Mouse (Mus musculus) heart, postnatal 25 days (tissue): ENCODE data around the gene Mlh1. TPM values are rescaled to one million over a fixed set of nuclear protein-coding genes. Genes with fewer than 3 reads are reported as not detected.

Experiments
- DNase-seq: peaks from one replicate; pipeline ENCODE4 v3.0.0; 2022; ENCODE audit warnings: low spot score
- intact Hi-C: fragments of 180-260 bp; cut with DNase I; formaldehyde crosslinking; loops from one replicate; pipeline ENCODE4 v1.15.1; 2025
- total RNA-seq, 2 experiments: library from RNA; stranded (reverse); gene quantifications; 2 replicates each; pipeline ENCODE4 v1.2.3; 2021

Mlh1 gene
- total RNA-seq, 2 experiments from 2014 or later = 7.1 TPM

DNA sequence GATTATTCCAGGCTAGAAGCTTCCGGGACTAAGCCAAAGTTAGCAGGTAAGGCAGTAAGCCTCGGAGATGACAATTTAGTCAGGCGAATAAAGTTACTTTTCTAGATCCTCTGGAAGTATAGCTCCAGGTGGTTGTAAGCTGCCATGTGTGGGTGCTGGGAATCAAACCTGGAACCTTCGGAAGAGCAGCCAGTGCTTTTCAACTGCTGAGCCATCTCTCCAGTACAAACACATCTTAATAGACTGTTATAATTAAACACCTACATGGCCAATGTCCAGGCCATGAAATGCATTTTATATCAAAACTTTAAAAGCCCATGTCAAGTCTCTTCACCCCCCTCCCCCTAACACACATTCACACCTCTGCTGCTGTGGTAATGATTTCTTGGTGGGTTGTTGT lies 16.4 kb upstream of the Mlh1 start:
- intact Hi-C loops = no loop called here
- no peak for DNase-seq

- intact Hi-C loops = no loop called here
- no peak for DNase-seq
Observed at GRCm38 (mm10) chr9:111286468-111286867, 14.9 kb upstream of the Mlh1 start.

DNA sequence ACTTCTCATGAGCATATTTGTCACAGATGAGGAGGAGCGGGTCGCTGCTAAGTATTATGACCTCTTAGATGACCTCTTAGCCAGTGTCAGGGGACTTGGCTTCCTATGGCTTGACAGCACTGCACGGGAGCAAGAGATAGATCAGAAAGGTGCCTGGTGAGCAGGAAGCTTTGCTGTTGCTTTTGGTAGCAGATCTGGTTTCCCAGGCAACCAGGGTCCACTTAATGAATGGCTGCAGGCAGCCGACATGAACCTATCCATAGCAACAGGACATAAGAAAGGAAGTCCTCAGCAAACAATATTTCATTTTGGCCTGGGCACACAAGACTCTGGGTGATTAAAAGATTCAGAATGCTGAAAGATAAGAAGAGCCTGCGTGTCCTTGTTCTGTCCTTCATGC lies 14.1 kb upstream of the Mlh1 start:
- intact Hi-C loops = no loop called here

DNA sequence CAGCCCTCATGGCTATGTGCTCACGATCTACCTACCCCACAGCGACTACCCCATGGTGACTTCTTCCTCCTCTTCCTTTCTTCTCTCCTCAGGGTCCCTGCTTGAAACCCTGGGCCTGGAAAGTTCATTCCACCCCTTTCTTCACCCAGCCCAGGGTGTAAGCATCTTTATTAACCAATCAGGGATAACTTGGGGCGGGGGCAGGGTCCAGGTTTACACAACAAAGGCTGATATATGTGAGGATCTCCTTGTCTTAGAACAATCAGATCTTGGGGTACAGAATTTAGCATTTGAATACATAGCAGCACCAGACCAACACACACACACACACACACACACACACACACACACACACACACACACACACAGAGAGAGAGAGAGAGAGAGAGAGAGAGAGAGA lies 13.5 kb upstream of the Mlh1 start:
- no peak for DNase-seq
- intact Hi-C loops = no loop called here

More for the DNA sequence above, 14.1 kb upstream of the Mlh1 start:
- no peak for DNase-seq

DNA sequence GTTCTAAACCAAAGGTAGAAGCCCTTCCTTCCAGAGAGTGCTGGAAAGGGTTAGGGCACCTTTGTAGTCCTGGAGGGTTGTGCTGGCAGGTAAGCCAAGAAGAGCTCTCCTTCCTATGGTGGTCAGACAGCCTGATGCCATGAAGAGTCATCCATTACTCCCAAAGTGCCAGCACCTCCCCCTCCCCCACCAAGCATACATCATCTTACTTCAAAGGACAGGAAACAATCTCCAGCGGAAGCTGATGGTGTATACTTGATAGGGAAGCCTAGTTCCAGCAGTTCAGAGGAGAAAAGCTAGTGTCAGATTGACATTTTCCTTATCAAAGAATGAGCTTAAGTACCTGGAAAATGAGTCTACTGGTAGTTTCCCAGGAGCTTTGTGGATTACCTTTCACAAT lies 3.6 kb upstream of the Mlh1 start:
- intact Hi-C loops = loop anchor here (10.0 kb wide), 1 partner anchor 280 kb away; the partner anchor contains the start of gene Rtp3
- no peak for DNase-seq

- intact Hi-C loops = loop anchor here (10.0 kb wide), 1 partner anchor 279 kb away; the partner anchor contains the start of gene Rtp3
- DNase-seq = no peak
Observed at GRCm38 (mm10) chr9:111273958-111274357, 2.4 kb upstream of the Mlh1 start.

DNA sequence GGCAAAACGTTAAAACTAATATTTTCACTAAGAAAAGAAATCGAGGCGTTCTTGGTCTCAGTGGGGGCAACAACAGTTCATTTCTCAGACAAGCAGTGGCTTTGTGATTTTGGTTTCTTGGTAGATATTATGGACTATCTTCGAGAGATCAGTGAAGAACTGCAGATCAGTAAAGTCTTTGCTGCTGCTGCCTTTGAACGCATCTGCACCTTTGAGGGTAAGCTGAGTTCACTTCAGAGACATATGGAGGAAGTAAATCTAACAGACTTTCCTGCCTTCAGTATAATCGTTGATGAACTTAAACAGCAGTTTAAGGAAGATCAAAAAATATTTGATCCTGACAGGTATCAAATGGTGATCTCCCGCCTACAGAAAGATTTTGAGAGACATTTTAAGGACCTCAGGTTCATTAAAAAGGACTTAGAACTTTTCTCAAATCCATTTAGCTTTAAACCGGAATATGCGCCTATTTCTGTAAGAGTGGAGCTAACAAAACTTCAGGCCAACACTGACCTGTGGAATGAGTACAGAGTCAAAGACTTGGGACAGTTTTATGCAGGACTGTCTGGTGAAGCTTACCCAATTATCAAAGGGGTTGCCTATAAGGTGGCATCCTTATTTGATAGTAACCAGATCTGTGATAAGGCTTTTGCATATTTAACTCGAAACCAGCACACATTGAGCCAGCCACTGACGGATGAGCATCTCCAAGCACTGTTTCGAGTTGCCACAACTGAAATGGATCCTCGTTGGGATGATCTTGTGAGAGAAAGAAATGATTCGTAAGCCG lies 1.6 kb upstream of the Mlh1 start:
- DNase-seq = no peak
- intact Hi-C loops = loop anchor here (10.0 kb wide), 1 partner anchor 278 kb away; the partner anchor contains the start of gene Rtp3

GRCm38 (mm10) chr9:111272356-111272755 lies 765 bp upstream of the Mlh1 start:
- intact Hi-C loops = loop anchor here (10.0 kb wide), 1 partner anchor 278 kb away; the partner anchor contains the start of gene Rtp3
- DNase-seq = no peak

GRCm38 (mm10) chr9:111271056-111271433 lies 546 bp downstream of the Mlh1 start:
- intact Hi-C loops = loop anchor here (10.0 kb wide), 1 partner anchor 276 kb away; the partner anchor contains the start of gene Rtp3
- no peak for DNase-seq

- DNase-seq = no peak
Observed at GRCm38 (mm10) chr9:111270606-111271005, 985 bp downstream of the Mlh1 start.

GRCm38 (mm10) chr9:111267998-111268397 lies 3.6 kb downstream of the Mlh1 start:
- intact Hi-C loops = no loop called here
- no peak for DNase-seq

More at GRCm38 (mm10) chr9:111270606-111271005, 985 bp downstream of the Mlh1 start:
- intact Hi-C loops = loop anchor here (10.0 kb wide), 1 partner anchor 276 kb away; the partner anchor contains the start of gene Rtp3

DNA sequence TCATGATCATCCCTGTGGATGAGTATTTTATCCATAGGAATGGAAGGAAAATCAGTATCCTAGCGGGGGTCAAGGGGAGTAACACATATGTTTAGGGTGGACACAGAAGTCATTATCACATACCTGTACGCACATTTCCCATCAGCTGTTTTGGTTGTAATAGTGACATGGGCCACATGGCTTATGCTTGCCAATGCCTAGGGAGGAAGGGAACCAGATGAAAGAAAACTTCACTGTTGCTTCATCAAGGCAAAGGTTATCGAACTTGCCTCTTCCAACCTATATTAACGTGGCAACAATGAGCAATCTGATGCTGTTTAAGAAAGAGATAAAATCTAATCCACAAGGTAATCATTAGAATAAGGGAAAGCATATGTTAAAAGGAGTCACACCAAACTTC lies 10.2 kb downstream of the Mlh1 start:
- intact Hi-C loops = no loop called here
- DNase-seq = no peak

DNA sequence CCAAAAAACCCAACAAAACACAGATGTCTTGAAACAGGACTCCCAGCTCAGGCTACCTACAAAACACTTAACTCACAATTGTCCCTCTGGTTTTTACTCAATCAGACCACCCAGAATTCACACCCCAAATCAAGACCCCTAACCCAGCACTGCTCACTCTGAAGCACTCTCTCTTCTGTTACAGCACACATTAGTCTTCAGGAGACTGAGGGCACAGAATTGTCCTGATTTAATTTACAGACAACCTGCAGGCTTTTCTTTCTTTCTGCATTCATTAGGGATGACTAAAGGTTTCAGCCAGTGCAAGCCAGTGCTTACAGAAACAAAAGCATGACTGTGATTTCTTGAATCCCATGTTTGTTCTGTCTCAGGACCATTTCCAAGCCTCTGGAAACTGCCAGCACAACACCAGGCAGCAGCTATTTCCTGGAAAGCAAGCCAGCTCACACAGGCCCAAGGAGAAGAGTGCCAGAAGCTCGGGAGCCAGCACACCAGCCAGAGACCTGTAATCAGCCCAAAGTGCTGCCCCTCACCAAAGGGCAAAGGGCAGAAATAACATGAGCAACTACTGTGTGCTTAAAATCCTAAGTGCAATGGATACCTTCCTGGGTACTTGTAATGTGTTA lies 11.1 kb downstream of the Mlh1 start:
- DNase-seq = peak; percentile 19

DNA sequence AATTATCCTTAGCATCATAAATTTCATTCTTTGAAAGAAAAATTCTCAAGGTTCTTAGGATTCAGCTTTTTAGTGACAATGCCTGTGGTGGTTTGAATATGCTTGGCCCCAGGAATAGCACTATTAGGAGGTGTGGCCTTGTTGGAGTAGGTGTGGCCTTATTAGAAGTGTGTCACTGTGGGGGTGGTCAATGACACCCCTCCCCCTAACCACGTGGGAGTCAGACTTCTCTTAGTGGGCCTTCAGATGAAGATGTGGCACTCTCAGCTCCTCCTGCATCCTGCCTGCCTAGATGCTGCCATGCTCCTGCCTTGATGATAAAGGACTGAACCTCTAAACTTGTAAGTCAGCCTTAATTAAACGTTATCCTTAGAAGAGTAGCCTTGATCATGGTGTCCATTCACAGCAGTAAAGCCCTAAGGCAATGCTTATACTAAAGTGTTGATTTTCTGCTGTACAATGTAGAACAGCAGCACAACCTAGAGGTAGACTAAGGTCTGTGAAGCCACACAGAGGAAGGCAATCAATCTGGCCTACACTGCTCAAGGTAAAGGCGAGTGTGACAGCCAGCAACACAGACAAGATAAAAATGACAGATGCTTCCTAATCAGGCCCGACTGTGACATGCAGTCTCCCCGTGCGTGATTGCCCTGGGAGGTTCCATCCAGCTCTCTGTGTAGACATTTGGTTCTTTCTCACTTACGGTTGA lies 19.3 kb downstream of the Mlh1 start:
- no peak for DNase-seq
- intact Hi-C loops = no loop called here

More for the DNA sequence above, 11.1 kb downstream of the Mlh1 start:
- intact Hi-C loops = no loop called here

- DNase-seq = no peak
- intact Hi-C loops = no loop called here
Observed at GRCm38 (mm10) chr9:111247682-111248246, 23.8 kb downstream of the Mlh1 start.

DNA sequence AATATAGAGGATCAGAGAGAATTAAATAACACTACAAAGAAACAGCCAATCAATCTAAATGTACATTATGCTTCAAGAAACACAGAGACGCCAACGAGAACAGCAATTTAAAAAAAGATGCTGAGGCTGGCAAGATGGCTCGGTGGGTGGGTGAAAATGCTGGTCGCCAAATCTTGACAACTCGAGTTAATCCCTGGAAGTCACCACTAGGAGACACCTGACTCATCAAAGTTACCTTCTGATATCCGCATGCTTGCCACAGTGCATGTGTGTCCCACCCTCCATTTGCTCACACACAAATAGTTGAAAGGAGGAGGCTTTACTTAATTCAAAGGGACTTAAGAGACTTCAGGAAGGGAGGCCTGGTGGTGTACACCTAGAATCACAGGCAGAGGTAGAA lies 26.0 kb downstream of the Mlh1 start:
- DNase-seq = no peak
- intact Hi-C loops = no loop called here

DNA sequence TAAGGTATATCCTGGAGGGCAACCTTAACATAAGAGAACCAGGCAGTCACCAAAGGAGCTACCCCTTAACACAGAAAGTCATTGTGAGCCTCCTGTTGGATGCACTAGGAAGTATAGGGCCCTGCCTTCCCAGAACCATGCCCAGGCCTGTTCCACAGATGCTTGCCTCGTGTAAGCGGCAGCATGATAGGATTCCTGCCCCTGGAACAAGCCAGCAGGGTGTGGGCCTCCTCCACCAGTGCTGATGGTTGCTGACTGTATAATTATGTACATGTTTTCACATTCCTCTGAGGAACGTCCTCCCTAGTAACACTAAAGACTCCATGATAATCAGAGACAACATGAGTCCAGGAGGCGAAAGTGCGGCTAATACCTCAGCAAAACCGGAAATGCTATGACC lies 28.2 kb downstream of the Mlh1 start:
- intact Hi-C loops = no loop called here
- DNase-seq = no peak

DNA sequence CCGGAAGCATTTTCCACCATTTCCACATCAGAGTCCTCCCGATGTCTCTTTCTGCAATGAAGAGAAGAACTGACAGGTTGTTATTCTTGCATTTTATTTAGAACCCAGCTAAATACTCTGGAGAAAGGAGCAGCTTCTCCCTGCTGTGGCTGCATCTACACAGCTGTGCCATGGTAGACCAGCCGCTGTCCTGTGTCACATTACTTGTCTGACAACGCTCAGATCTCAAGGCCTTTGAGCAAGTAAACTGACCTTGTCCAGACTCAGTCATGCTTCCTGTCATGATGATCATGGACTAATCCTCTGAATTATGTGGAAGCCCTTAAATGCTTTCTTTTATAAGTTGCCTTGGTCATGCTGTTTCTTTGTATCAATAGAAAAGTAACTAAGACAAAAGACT lies 31.8 kb downstream of the Mlh1 start:
- DNase-seq = no peak
- intact Hi-C loops = no loop called here

GRCm38 (mm10) chr9:111237726-111238125 lies 33.9 kb downstream of the Mlh1 start:
- no peak for DNase-seq

GRCm38 (mm10) chr9:111234701-111235100 lies 36.9 kb downstream of the Mlh1 start:
- intact Hi-C loops = no loop called here
- DNase-seq = no peak

More at GRCm38 (mm10) chr9:111237726-111238125, 33.9 kb downstream of the Mlh1 start:
- intact Hi-C loops = no loop called here
